Mouse (Mus musculus) bone marrow macrophage, adult 2 months (primary cell): ENCODE measurements around the gene Tymp. TPM values are rescaled to one million over a fixed set of nuclear protein-coding genes. Genes with fewer than 3 reads are reported as not detected.
A peak's percentile ranks its signal among the peaks of the same experiment; 100 is the strongest.

Experiments used
- H3K27ac ChIP-seq: 2 replicates; pipeline ENCODE4 v1.5.1; 2012; ENCODE audit warnings: low read depth, low read length; ENCODE audit not compliant: insufficient read depth
- H3K4me1 ChIP-seq: 2 replicates; pipeline ENCODE4 v1.6.1; 2012; ENCODE audit warnings: low read length; ENCODE audit not compliant: control insufficient read depth, insufficient read depth
- H3K4me3 ChIP-seq: 2 replicates; pipeline ENCODE4 v1.5.1; 2012; ENCODE audit warnings: mild to moderate bottlenecking, low read length, moderate library complexity; ENCODE audit not compliant: insufficient read depth
- CTCF ChIP-seq: IDR thresholded peaks from 2 replicates; pipeline ENCODE4 v1.5.1; 2012; ENCODE audit warnings: low read depth, mild to moderate bottlenecking, low read length, moderate library complexity
- POLR2A ChIP-seq: IDR thresholded peaks from 2 replicates; pipeline ENCODE4 v1.6.1; 2012; ENCODE audit warnings: mild to moderate bottlenecking, low read depth, low read length, borderline replicate concordance
- polyA plus RNA-seq: library from polyadenylated mRNA; stranded (reverse); fragments of >200 nt; gene quantifications from 2 replicates; pipeline ENCODE4 v1.2.4, GENCODE M21; 2012; ENCODE audit not compliant: missing spikeins, insufficient read depth, insufficient read length

The Tymp gene
- polyA plus RNA-seq, 1 experiment = 0.28 TPM

DNA sequence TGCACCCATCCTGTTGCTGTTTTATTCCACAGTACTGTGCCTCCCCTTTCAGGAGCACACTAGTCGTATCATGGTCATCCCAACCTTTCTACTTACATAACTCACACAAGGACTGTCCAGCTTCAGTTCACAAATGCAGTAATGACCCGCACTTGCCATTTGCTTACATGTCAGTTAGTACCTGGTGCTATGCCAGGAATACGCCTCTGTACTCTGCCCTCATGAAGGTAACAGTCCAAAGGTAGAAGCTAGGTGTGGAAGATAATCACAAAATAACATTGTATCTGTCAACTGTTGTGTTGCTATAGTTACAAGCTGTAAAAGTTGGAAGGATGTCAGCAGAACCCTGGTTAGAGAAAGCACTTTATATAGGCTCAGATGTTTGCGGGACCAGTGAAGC is 20.0 kb upstream of the Tymp start:
- Histone ChIP-seq H3K27ac (no peak overlapping the region), H3K4me3 (no peak overlapping the region), H3K4me1 (peaks cover 11% of the 10 kb centered on the region)
- TF ChIP-seq CTCF (no peak), POLR2A (no peak)

DNA sequence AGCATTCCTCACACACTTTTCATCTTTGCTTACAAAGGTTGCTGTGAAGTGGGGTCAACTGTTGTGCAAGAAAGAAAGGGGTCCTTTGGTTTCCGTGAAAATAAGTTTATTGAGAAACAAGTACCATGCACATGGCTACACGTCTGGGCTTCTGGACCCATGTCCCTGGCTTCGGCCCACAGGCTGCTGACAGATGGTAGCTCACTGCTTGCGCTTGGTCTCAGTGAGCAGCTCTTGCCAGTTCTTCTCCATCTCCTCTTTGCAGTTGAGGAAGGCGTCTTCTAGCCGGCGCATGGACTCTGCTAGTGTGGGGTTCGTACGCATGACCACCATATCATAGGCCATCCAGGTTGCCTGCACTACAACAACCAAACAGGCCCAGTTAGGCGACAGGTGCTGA is 13.2 kb upstream of the Tymp start:
- TF ChIP-seq POLR2A (no peak), CTCF (no peak)

DNA sequence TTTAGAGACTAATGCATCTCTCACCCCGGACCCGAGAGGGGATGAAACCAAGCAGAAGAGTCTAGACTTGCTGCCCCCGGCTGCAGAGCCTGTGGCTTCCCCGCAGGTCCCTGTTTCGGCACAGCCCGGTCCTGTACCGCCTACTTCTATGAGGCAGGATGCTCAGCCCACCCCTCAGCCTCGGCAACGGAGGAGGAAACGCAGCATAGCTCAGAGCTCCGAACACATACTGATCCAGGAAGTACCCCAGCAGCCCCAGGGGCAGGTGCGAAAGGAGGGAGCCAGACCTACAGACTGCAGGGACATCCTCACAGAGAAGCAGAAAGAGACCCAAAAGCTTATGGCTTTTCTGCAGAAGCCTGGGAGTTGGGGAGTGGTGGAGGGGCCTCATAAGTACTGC is 10.3 kb upstream of the Tymp start:
- TF ChIP-seq CTCF = no peak
- TF ChIP-seq POLR2A = no peak

More for the DNA sequence above, 13.2 kb upstream of the Tymp start:
- Histone ChIP-seq H3K4me1 (peaks cover 4% of the 10 kb centered on the region), H3K4me3 (no peak overlapping the region), H3K27ac (no peak overlapping the region)

DNA sequence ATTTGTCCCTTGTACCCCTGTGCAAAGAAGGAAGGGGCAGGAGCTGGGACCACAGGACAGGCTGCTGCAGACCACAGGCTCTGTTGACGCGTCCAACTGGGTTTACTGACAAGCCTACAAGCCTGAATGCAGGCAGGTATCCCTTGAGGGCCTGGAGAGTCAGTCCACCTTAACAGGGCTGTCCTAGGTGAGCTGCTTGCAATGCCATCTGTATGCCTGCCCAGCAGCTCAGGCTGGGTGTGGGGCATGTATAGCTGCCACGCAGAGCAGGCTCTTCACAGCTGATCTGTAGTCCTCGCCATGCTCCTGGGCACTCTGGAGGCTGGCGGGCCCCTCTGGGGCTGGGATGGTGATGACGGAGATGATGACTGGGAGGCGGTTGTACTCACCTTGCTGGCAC is 7.8 kb upstream of the Tymp start, which contains the start of gene Klhdc7b:
Klhdc7b (plus strand) TSS at position 301 of the 400 bp plus-strand sequence.
- no peak for TF ChIP-seq CTCF
- no peak for TF ChIP-seq POLR2A
- H3K4me1 ChIP-seq = no peaks in the 10 kb centered on the region
- no peak within 1 kb of the TSS for H3K4me3 ChIP-seq
- H3K27ac ChIP-seq = no peak within 1 kb of the TSS

More for the DNA sequence above, 10.3 kb upstream of the Tymp start:
- no peak overlapping the region for H3K4me3 ChIP-seq
- no peak overlapping the region for H3K27ac ChIP-seq
- no peaks in the 10 kb centered on the region for H3K4me1 ChIP-seq

DNA sequence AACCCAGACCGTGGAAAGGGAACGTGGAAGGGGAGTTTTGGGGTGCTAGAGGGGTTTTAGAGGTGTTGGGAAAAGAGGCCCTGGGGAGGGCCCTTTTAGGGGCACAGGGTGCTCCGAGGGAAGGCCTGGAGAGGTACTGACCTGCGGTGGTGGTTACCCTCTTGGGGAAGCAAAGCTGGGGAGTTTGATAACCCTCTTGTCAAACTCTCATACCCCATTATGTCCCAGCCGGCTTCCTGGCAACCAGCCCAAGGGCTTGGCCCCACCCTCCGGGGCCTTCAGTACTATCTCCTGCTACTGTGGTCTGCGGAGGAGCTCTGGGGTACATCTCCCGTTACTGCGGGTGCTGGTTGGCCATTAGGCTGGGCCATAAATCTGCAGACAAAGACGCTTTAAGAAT is 2.6 kb upstream of the Tymp start:
- no peak overlapping the region for H3K27ac ChIP-seq
- no peak overlapping the region for H3K4me3 ChIP-seq

DNA sequence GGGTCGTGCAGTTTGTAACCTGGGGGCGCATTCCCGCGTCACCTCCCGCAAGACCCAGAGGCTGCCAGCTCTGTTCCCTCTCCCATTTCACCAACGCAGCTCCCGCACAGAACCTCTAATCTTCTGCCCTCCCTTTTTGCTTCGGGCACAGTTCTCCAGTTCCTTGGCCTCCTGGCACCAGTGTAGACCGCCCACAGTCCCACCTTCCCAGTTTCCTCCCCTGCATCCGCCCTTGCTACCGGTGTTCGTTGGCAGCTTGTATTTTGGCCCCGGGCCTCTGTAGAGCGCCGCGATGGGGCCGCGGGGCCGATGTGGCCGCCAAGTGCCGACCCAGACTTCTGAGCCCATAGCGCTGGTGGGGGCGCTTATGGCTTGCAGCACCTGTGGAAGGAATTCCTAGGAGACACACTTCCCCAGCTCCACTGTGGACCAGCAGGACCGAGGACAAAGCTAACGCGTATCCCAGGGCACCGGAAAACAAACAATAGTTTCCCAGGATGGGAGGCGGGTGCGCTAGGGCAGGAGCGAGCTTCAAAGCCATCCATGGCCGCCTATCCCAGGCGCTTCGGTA is 2.1 kb upstream of the Tymp start, which contains the start of gene Odf3b:
Odf3b (minus strand) TSS at position 452 of the 571 bp plus-strand sequence.
- TF ChIP-seq CTCF = no peak
- no peak for TF ChIP-seq POLR2A
- peak within 1 kb of the TSS; percentile 35 for H3K4me3 ChIP-seq
- H3K27ac ChIP-seq = no peak within 1 kb of the TSS
- H3K4me1 ChIP-seq = peaks cover 4% of the 10 kb centered on the region; the same call in 1 of the 2 replicates

More for the DNA sequence above, 2.6 kb upstream of the Tymp start:
- H3K4me1 ChIP-seq = no peaks in the 10 kb centered on the region; the same call in 1 of the 2 replicates
- TF ChIP-seq CTCF (no peak), POLR2A (no peak)

DNA sequence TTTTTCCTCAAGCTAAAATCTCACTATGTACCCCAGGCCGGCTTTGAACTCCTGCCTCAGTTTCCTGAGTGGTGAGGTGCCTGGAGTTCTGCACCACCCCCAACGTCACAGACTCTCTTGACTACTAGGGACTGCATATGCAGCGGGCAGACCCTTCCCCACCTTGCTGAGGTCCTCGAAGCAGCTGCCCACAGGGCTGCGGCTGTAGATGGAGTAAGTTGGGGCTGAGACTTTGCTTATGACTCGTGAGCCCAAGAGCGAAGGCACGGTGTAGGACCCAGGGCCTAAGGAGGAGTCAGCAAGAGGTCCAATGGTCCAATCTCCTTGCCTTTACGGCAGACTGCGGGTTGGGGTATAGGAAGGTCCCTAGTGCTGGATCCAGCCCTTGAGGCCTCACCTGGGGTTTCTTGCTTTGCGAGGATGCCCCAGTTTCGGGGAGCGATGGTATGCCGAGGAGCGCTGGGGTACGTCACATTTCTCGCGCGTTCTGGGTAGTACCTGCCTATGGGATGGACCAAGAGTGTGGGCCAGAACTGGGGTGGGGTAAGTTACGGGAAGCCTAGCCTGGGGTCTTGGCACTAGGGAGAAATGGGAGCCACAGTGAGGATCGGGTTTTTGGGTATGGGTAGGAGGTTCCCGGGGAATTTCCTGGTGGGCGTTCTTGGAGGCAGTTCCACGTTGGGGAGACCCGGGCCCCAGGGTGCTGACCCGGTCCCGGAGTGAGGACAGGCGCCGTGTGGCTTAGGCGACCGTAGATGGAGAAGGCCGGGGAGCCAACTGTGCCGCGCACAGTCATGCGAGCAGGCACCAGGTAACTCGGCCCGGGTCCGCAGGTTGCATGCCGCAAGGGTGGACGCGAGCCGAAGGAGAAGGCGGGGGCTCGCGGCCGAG is 1.3 kb upstream of the Tymp start:
- Histone ChIP-seq H3K4me3 (peak overlapping the region; percentile 35), H3K4me1 (peaks cover 4% of the 10 kb centered on the region; the same call in 1 of the 2 replicates), H3K27ac (no peak overlapping the region)
- no peak for TF ChIP-seq POLR2A

DNA sequence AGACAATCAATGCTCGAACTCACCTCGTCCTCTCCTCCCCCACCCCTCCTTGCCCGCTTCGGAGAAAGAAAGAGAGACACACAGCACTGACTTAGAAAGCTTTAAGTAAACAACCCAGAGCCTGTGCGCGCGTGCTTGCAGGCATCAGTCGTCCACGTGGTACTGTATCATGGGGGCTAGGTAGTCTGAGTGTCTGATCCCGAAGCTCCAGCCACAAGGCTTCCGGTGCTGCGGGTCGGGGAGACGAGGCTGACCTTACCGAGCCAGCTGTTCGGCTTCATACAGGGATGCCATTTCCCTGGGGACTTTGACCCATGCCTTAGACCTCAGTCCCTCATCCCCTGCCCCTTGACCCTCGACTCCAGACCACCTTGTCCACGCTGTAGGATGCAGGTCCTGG is 523 bp upstream of the Tymp start:
- TF ChIP-seq POLR2A = no peak
- TF ChIP-seq CTCF = no peak
- Histone ChIP-seq H3K4me1 (peaks cover 6% of the 10 kb centered on the region), H3K27ac (no peak overlapping the region), H3K4me3 (no peak overlapping the region)

DNA sequence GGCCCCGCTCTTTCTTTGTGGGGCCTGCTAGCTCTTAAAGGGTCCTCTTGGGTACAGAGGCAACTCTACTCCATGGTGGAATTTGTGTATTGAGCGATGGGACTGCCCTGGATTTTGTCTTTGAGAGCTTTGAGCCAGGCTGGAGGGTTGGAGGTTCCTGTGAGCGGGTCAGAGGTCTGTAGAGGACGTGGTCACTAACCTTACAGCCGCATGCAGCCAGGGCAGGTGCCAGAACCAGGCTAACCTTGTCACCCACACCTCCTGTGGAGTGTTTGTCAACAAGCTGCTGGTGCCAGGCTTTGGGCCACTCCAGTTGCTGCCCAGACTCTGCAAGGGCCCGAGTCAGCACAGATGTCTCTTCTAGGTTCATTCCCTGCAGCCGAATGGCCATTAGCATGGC is 799 bp downstream of the Tymp start:
- Histone ChIP-seq H3K4me1 (peaks cover 6% of the 10 kb centered on the region), H3K4me3 (no peak overlapping the region), H3K27ac (no peak overlapping the region)
- TF ChIP-seq POLR2A = no peak
- TF ChIP-seq CTCF = no peak
